Mouse (Mus musculus) intestine, embryonic 16.5 days (tissue): ENCODE measurements around the gene Thrb. TPM values are rescaled to one million over a fixed set of nuclear protein-coding genes. Genes with fewer than 3 reads are reported as not detected.
A peak's percentile ranks its signal among the peaks of the same experiment; 100 is the strongest.

Experiments used
- ATAC-seq: fragments of 200-750 bp; cut with Nextera tagmentation; 2 replicates; pipeline ENCODE4 v1.8.0; 2017; ENCODE audit warnings: moderate TSS enrichment, moderate library complexity
- H3K27ac ChIP-seq: fragments of 300-500 bp; sonication (generic); 2 replicates; pipeline ENCODE4 v1.5.1; 2014; ENCODE audit warnings: mild to moderate bottlenecking, low read length
- H3K27me3 ChIP-seq: fragments of 300-500 bp; sonication (generic); replicated peaks from 2 replicates; pipeline ENCODE4 v1.6.1; 2014; ENCODE audit warnings: low read length, control low read depth, mixed read lengths; ENCODE audit not compliant: control insufficient read depth, insufficient read depth
- H3K36me3 ChIP-seq: fragments of 300-500 bp; sonication (generic); 2 replicates; pipeline ENCODE4 v1.6.1; 2014; ENCODE audit warnings: low read length, control low read depth; ENCODE audit not compliant: control insufficient read depth, insufficient read depth
- H3K4me1 ChIP-seq: fragments of 300-500 bp; sonication (generic); 2 replicates; pipeline ENCODE4 v1.6.1; 2014; ENCODE audit warnings: low read length, control low read depth, mixed read lengths; ENCODE audit not compliant: control insufficient read depth, insufficient read depth
- H3K4me2 ChIP-seq: fragments of 300-500 bp; sonication (generic); 2 replicates; pipeline ENCODE4 v1.6.1; 2014; ENCODE audit warnings: low read depth, low read length, control low read depth
- H3K4me3 ChIP-seq: fragments of 300-500 bp; sonication (generic); 2 replicates; pipeline ENCODE4 v1.5.1; 2014; ENCODE audit warnings: mild to moderate bottlenecking, low read length
- H3K9ac ChIP-seq: fragments of 300-500 bp; sonication (generic); 2 replicates; pipeline ENCODE4 v1.6.1; 2014; ENCODE audit warnings: low read depth, low read length
- H3K9me3 ChIP-seq: fragments of 300-500 bp; sonication (generic); 2 replicates; pipeline ENCODE4 v1.6.1; 2016; ENCODE audit warnings: low read length, control low read depth; ENCODE audit not compliant: control insufficient read depth
- WGBS: fragments of 180-500 bp; shearing (Covaris S2); extraction: QIAGEN DNeasy Blood & Tissue Kit; methylation state at CpG from one replicate; pipeline ENCODE4 v1.1.7; 2014; 5-methylcytosine and 5-hydroxymethylcytosine counted together
- polyA plus RNA-seq: library from polyadenylated mRNA; unstranded; fragments of >200 nt; fragmentation: Nextera tagmentation; extraction: Ambion mirVana; gene quantifications from 2 replicates; pipeline ENCODE4 v1.2.1, GENCODE M21; 2015

Gene Thrb
- polyA plus RNA-seq, 1 experiment from 2014 or later = 6.0 TPM

DNA sequence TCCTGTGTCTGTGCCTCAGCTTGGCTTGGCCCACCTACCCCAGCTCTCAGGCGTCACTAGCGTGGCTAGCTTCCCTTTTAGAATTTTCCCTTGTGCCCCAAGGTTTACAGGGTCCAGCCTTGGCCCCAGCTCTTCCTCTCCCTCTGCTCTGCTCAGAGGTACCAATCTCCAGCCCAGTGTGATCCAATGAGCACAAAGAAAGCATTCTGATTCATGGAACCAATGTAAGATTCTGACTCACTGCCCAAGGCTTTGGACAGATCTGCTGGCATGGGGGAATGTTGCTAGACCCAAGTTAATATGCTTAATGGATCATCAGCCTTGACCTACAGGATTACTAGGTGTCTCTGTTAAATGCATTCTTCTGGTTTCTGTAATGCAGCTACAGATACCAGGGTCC is 243.1 kb downstream of the Thrb start:
- Histone ChIP-seq H3K36me3 (no peaks in the 10 kb centered on the region), H3K9me3 (no peaks in the 10 kb centered on the region), H3K4me2 (no peak overlapping the region), H3K4me3 (no peak overlapping the region), H3K27me3 (no peaks in the 10 kb centered on the region), H3K27ac (no peak overlapping the region), H3K4me1 (no peaks in the 10 kb centered on the region), H3K9ac (no peak overlapping the region)
- 70% methylated on average over 2 of the region's 2 CpGs for WGBS
- ATAC-seq = no peak

DNA sequence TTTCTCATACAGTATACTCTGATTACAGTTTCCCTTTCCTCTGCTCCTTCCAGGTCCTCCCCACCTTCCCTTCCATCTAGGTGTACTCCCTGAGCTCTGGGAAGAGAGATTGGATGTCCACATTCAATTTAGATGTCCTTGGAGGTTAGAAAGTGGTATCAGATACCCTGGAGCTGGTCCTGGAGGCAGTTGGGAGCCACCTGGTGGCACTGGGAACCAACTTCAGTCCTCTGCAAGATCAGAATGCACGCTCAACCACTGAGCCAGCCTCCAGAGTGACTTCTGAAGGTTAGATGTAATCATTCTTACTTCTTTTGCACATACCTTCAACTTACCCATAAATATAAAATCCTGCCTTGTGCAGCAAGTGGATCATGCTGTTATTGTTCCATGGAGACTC is 244.5 kb downstream of the Thrb start:
- Histone ChIP-seq H3K9ac (no peak overlapping the region), H3K4me1 (no peaks in the 10 kb centered on the region), H3K27me3 (no peaks in the 10 kb centered on the region), H3K27ac (no peak overlapping the region), H3K36me3 (no peaks in the 10 kb centered on the region), H3K4me3 (no peak overlapping the region), H3K9me3 (no peaks in the 10 kb centered on the region), H3K4me2 (no peak overlapping the region)
- 71% methylated on average over 1 of the region's 1 CpGs for WGBS
- no peak for ATAC-seq

DNA sequence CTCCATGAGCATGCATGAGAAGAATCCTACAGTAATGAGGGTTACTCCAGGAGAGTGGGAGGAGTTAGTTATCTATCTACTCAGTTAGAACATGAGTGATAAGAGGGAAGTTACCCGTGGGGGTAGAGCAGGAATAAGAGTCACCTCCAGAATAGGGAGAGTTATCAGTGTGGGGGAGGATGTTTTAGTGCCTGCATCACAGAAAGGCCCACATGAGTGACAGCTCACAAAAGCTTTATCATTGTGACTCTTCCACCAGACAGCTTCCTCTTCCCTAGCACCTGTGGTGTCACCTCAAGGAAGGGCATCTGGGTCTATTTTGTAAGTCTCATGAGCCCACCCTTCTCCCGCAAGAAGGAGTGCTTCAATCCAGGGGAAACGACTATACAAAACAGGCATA is 245.6 kb downstream of the Thrb start:
- Histone ChIP-seq H3K9ac (no peak overlapping the region), H3K27ac (no peak overlapping the region), H3K4me3 (no peak overlapping the region), H3K9me3 (no peaks in the 10 kb centered on the region), H3K27me3 (no peaks in the 10 kb centered on the region), H3K36me3 (no peaks in the 10 kb centered on the region), H3K4me1 (no peaks in the 10 kb centered on the region), H3K4me2 (no peak overlapping the region)
- WGBS = 67% methylated on average over 3 of the region's 3 CpGs
- no peak for ATAC-seq

DNA sequence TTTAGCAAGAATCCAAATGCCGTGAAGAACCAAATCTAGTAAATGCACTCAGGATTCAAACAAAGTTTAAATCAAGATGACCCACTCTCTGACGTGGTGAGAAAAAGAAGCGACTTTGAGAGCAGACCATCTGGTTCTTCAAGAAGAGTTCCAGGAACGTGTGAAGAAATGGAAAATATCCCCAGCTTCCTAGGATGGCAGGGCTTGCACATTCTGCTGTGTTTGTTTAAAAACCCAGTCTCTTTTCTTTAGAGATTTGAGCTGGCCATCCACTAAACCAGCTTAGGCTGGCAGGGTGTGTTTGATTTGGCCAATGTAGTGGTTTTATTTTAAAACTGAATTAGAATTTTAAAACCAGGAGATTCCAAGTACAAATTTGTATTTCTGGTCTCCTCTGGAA is 246.9 kb downstream of the Thrb start:
- H3K36me3 ChIP-seq = no peaks in the 10 kb centered on the region
- no peaks in the 10 kb centered on the region for H3K27me3 ChIP-seq
- no peak for ATAC-seq
- H3K4me3 ChIP-seq = no peak overlapping the region
- H3K9ac ChIP-seq = no peak overlapping the region
- H3K9me3 ChIP-seq = no peaks in the 10 kb centered on the region
- no peaks in the 10 kb centered on the region for H3K4me1 ChIP-seq
- WGBS = 63% methylated on average over 4 of the region's 4 CpGs
- no peak overlapping the region for H3K27ac ChIP-seq
- H3K4me2 ChIP-seq = no peak overlapping the region

DNA sequence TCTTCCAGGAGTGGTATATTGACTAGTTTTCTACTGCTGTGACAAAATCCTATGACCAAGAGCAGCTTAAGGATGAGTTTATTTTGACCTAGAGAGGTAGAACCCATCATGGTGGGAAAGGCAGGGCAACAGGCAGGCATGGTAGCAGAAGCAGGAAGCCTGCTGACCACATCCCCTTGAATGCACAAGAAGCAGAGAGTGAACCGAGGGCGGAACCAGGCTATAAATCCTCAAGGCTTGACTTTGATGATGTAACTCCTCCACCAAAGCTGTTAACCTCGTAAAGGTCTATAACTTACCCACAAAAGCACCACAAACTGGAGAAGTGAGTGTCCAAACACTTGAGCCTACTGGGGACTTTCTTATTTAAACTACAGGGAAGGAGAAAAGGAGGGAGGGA is 251.1 kb downstream of the Thrb start:
- Histone ChIP-seq H3K9me3 (no peaks in the 10 kb centered on the region), H3K9ac (no peak overlapping the region), H3K4me1 (no peaks in the 10 kb centered on the region), H3K27me3 (no peaks in the 10 kb centered on the region), H3K4me2 (no peak overlapping the region), H3K4me3 (no peak overlapping the region), H3K27ac (no peak overlapping the region), H3K36me3 (no peaks in the 10 kb centered on the region)
- no peak for ATAC-seq
- WGBS = 53% methylated on average over 3 of the region's 3 CpGs

DNA sequence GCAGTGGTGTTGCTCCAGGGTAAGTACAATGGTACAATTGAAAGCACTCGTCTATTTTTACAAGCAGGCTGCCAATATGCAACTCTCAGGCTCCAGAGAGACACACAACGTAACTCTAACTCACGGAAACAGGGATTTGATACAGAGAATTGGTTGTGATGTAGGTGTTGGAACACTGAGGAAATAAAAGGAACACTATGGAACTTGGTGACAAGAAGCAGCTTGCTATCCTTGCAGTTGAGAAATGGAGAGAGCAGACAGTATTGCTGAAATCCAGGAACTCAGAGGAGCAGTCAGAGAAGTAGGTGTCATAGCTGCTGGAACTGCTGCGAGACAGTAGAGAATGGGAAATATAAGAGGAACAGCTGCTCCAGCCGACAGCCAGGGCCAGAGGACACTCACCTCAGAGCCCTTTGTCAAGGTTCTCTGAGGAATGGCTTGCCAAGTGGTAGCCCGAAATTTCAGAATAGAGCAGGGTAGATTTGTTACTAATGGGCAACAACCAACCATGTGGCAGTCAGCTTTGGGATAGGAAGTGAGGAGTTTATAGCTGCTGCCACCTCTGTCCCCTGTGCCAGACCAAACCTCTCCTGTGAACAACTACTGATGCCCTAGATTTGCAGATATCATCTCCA is 252.6 kb downstream of the Thrb start:
- H3K27me3 ChIP-seq = no peaks in the 10 kb centered on the region
- WGBS = 73% methylated on average over 6 of the region's 6 CpGs
- ATAC-seq = no peak

DNA sequence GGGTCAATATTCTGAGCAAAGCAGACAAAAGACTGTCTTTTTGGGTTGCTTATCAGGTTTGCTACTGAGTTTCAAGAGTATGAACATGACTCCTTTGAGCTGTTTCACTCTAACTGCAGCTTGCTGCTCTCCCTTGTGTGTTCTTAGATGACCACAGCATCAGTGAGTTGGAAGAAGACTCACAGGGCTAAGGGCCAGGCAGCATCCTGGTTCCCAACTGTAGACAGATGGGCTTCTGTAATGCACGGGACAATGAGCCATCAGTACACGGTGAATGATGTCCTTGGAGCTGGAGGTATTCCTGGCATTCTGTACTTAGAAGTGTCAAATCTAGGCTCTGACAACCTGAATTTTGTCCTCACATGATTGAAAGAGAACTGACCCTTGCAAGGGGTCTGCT is 255.5 kb downstream of the Thrb start:
- 78% methylated on average over 2 of the region's 2 CpGs for WGBS
- Histone ChIP-seq H3K36me3 (no peaks in the 10 kb centered on the region), H3K4me3 (no peak overlapping the region), H3K9me3 (no peaks in the 10 kb centered on the region), H3K4me2 (no peak overlapping the region), H3K27ac (no peak overlapping the region), H3K4me1 (no peaks in the 10 kb centered on the region), H3K9ac (no peak overlapping the region), H3K27me3 (no peaks in the 10 kb centered on the region)
- ATAC-seq = no peak

More for the DNA sequence above, 252.6 kb downstream of the Thrb start:
- Histone ChIP-seq H3K27ac (no peak overlapping the region), H3K4me2 (no peak overlapping the region), H3K9ac (no peak overlapping the region), H3K4me1 (no peaks in the 10 kb centered on the region), H3K4me3 (no peak overlapping the region), H3K9me3 (no peaks in the 10 kb centered on the region), H3K36me3 (no peaks in the 10 kb centered on the region)

DNA sequence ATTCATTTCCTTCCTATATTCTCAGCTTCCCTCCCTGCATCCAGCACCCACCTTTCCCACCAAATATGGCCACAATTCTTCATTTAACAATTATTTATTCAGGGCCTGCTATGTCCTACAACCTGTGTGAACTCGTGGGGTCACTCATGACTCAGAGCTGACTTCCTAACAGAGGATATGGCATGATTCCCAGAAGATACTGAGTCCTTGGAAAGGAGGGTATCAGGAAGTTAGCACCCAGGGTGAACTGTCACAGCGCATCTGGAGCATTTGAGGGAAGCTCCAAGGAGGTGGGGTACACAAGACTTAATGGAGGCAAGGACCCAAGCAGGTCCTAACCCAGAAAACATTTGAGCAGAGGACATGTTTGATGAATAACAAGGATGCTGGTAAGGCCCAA is 256.6 kb downstream of the Thrb start:
- H3K4me1 ChIP-seq = no peaks in the 10 kb centered on the region
- no peak overlapping the region for H3K27ac ChIP-seq
- no peak for ATAC-seq
- H3K9me3 ChIP-seq = no peaks in the 10 kb centered on the region
- H3K4me2 ChIP-seq = no peak overlapping the region
- H3K27me3 ChIP-seq = no peaks in the 10 kb centered on the region
- no peak overlapping the region for H3K4me3 ChIP-seq
- 75% methylated on average over 2 of the region's 2 CpGs for WGBS
- no peak overlapping the region for H3K9ac ChIP-seq
- H3K36me3 ChIP-seq = no peaks in the 10 kb centered on the region

DNA sequence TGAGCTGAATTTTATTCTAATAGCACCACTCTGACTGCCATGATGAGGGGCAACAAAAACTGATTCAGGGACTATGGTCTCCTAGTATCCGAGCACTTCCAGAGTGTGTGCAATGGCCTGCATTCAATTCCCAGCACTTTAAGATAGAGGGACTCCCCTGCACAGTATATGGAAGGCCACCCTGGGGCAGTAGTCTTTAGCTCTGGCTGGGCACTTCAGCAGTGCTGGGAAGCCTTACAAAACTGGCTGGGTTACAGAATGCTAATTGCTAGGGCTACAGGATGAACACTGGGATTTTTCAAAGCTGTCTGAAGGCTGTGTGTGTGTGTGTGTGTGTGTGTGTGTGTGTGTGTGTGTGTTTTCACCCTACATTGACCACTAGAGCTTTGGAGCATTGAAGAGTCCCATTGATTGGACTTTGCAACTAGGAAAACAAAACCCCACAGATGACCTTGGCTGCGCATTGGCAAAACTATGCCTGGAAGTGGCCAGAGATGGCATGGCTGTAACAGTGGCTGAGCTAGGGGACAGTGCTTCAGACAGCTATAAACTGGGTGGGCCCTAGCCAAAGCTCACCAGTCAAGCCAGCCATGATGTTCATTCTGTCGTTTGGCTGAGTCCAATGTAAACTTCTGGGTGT is 257.2 kb downstream of the Thrb start:
- 0 out of 2 replicates have a peak, but pooled peaks have one; percentile 26 for ATAC-seq
- 69% methylated on average over 3 of the region's 3 CpGs for WGBS
- Histone ChIP-seq H3K27ac (no peak overlapping the region), H3K4me2 (no peak overlapping the region), H3K36me3 (no peaks in the 10 kb centered on the region), H3K4me3 (no peak overlapping the region), H3K9ac (no peak overlapping the region), H3K27me3 (no peaks in the 10 kb centered on the region), H3K9me3 (no peaks in the 10 kb centered on the region), H3K4me1 (no peaks in the 10 kb centered on the region)

DNA sequence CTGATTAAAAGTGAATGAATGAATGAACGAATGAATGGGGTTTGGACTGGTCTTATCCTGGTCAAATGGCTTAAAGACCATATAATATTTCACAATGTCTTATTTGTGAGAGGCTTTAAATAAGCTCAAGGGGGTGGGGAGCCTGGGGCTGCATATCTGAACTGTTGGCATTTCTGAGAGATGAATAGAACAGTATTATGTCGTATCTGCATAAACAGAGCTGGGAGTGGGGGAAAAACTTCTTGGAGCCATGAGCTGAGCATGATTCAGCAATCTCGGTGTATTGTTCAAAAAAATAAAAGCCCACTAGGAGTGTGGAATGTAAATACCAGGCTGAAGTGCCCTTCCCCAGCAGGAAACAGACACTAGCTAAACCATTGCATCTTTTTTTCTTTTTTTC is 257.8 kb downstream of the Thrb start:
- Histone ChIP-seq H3K36me3 (no peaks in the 10 kb centered on the region), H3K4me1 (no peaks in the 10 kb centered on the region), H3K27me3 (no peaks in the 10 kb centered on the region), H3K9me3 (no peaks in the 10 kb centered on the region), H3K9ac (no peak overlapping the region), H3K27ac (no peak overlapping the region), H3K4me2 (no peak overlapping the region), H3K4me3 (no peak overlapping the region)
- no peak for ATAC-seq
- whole genome bisulfite sequencing = 37% methylated on average over 3 of the region's 3 CpGs
